Mouse (Mus musculus): ENCODE measurements at regions not wholly inside any gene's neighbourhood (a gene's known extent, or its start where the extent isn't known, plus 50 kb on each side); places are given as distances from the start of the nearest gene placed in this dataset.

DNA sequence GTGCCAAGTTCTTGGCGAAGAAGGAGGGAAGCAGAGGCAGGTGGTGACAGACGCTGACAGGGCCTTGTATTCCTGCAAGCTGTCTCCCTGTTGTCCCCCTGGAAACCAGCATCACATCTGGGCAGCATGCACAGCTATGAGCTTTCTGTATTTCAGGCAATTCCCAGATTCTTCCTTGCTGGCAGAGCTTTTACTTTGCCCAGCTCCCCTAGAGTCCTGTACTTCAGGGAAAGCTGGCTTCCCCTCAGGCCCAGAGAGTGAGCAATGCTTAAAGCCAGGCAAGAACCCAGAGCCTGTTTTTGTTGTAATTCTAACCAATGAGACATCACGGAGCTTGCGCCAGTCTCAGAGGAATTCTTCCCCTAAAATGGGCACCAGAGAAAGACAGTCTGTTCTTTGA, 238.3 kb upstream of the Gm4791 start:
- Histone ChIP-seq H3K27ac (ENCODE audit: insufficient read depth, low read depth, low read length) (no peak overlapping the region), H3K36me3 (ENCODE audit: control insufficient read depth, insufficient read depth, low read length) (no peaks in the 10 kb centered on the region), H3K4me1 (ENCODE audit: control insufficient read depth, insufficient read depth, insufficient read length, low read length) (no peaks in the 10 kb centered on the region), H3K27me3 (ENCODE audit: control insufficient read depth, insufficient read depth, low read length) (no peaks in the 10 kb centered on the region), H3K4me3 (ENCODE audit: low read depth, low read length) (no peak overlapping the region)
- 73% methylated on average over 4 of the region's 4 CpGs for WGBS
- TF ChIP-seq CTCF (IDR thresholded peaks at IDR 0.05; ENCODE audit: extremely low read depth, insufficient read length, insufficient replicate concordance, low read depth, low read length) (no peak), POLR2A (IDR thresholded peaks at IDR 0.05; ENCODE audit: low read depth, low read length) (no peak)

GRCm38 (mm10) chr9:46757005-46757672, 241.4 kb upstream of the Gm4791 start:
- no peaks in the 10 kb centered on the region for H3K36me3 ChIP-seq (ENCODE audit: control insufficient read depth, insufficient read depth, low read length)
- no peak overlapping the region for H3K27ac ChIP-seq (ENCODE audit: insufficient read depth, low read depth, low read length)
- 74% methylated on average over 6 of the region's 6 CpGs for WGBS

GRCm38 (mm10) chr9:46751981-46752380, 246.6 kb upstream of the Gm4791 start:
- WGBS, result 56% methylated on average over 5 of the region's 5 CpGs
- TF ChIP-seq POLR2A (IDR thresholded peaks at IDR 0.05; ENCODE audit: low read depth, low read length) (no peak), CTCF (IDR thresholded peaks at IDR 0.05; ENCODE audit: extremely low read depth, insufficient read length, insufficient replicate concordance, low read depth, low read length) (no peak)
- Histone ChIP-seq H3K36me3 (ENCODE audit: control insufficient read depth, insufficient read depth, low read length) (no peaks in the 10 kb centered on the region), H3K4me1 (ENCODE audit: control insufficient read depth, insufficient read depth, insufficient read length, low read length) (no peaks in the 10 kb centered on the region), H3K4me3 (ENCODE audit: low read depth, low read length) (no peak overlapping the region), H3K27me3 (ENCODE audit: control insufficient read depth, insufficient read depth, low read length) (no peaks in the 10 kb centered on the region), H3K27ac (ENCODE audit: insufficient read depth, low read depth, low read length) (no peak overlapping the region)

More at GRCm38 (mm10) chr9:46757005-46757672, 241.4 kb upstream of the Gm4791 start:
- no peaks in the 10 kb centered on the region for H3K4me1 ChIP-seq (ENCODE audit: control insufficient read depth, insufficient read depth, insufficient read length, low read length)
- H3K27me3 ChIP-seq (ENCODE audit: control insufficient read depth, insufficient read depth, low read length), result no peaks in the 10 kb centered on the region
- no peak for TF ChIP-seq CTCF (IDR thresholded peaks at IDR 0.05; ENCODE audit: extremely low read depth, insufficient read length, insufficient replicate concordance, low read depth, low read length)
- no peak for TF ChIP-seq POLR2A (IDR thresholded peaks at IDR 0.05; ENCODE audit: low read depth, low read length)
- H3K4me3 ChIP-seq (ENCODE audit: low read depth, low read length), result no peak overlapping the region

GRCm38 (mm10) chr9:46749441-46749840, 249.1 kb upstream of the Gm4791 start:
- Histone ChIP-seq H3K4me3 (ENCODE audit: low read depth, low read length) (no peak overlapping the region), H3K27me3 (ENCODE audit: control insufficient read depth, insufficient read depth, low read length) (no peaks in the 10 kb centered on the region), H3K4me1 (ENCODE audit: control insufficient read depth, insufficient read depth, insufficient read length, low read length) (no peaks in the 10 kb centered on the region), H3K36me3 (ENCODE audit: control insufficient read depth, insufficient read depth, low read length) (no peaks in the 10 kb centered on the region), H3K27ac (ENCODE audit: insufficient read depth, low read depth, low read length) (no peak overlapping the region)
- WGBS, result 82% methylated on average over 6 of the region's 6 CpGs
- TF ChIP-seq CTCF (IDR thresholded peaks at IDR 0.05; ENCODE audit: extremely low read depth, insufficient read length, insufficient replicate concordance, low read depth, low read length), result no peak
- TF ChIP-seq POLR2A (IDR thresholded peaks at IDR 0.05; ENCODE audit: low read depth, low read length), result no peak

GRCm38 (mm10) chr9:46746266-46746665, 252.3 kb upstream of the Gm4791 start:
- no peak overlapping the region for H3K4me3 ChIP-seq (ENCODE audit: low read depth, low read length)
- H3K27ac ChIP-seq (ENCODE audit: insufficient read depth, low read depth, low read length), result no peak overlapping the region
- no peaks in the 10 kb centered on the region for H3K4me1 ChIP-seq (ENCODE audit: control insufficient read depth, insufficient read depth, insufficient read length, low read length)
- TF ChIP-seq POLR2A (IDR thresholded peaks at IDR 0.05; ENCODE audit: low read depth, low read length) (no peak), CTCF (IDR thresholded peaks at IDR 0.05; ENCODE audit: extremely low read depth, insufficient read length, insufficient replicate concordance, low read depth, low read length) (no peak)
- H3K27me3 ChIP-seq (ENCODE audit: control insufficient read depth, insufficient read depth, low read length), result no peaks in the 10 kb centered on the region
- 56% methylated on average over 3 of the region's 3 CpGs for WGBS
- H3K36me3 ChIP-seq (ENCODE audit: control insufficient read depth, insufficient read depth, low read length), result no peaks in the 10 kb centered on the region

- H3K4me1 ChIP-seq (ENCODE audit: control insufficient read depth, insufficient read depth, insufficient read length, low read length), result no peaks in the 10 kb centered on the region
- H3K27ac ChIP-seq (ENCODE audit: insufficient read depth, low read depth, low read length), result no peak overlapping the region
- H3K36me3 ChIP-seq (ENCODE audit: control insufficient read depth, insufficient read depth, low read length), result no peaks in the 10 kb centered on the region
- no peaks in the 10 kb centered on the region for H3K27me3 ChIP-seq (ENCODE audit: control insufficient read depth, insufficient read depth, low read length)
- no peak overlapping the region for H3K4me3 ChIP-seq (ENCODE audit: low read depth, low read length)
- WGBS, result 79% methylated on average over 4 of the region's 4 CpGs
- TF ChIP-seq CTCF (IDR thresholded peaks at IDR 0.05; ENCODE audit: extremely low read depth, insufficient read length, insufficient replicate concordance, low read depth, low read length) (no peak), POLR2A (IDR thresholded peaks at IDR 0.05; ENCODE audit: low read depth, low read length) (no peak)
Observed at GRCm38 (mm10) chr9:46740496-46740895, 258.0 kb upstream of the Gm4791 start.

GRCm38 (mm10) chr9:46739341-46739740, 259.2 kb upstream of the Gm4791 start:
- Histone ChIP-seq H3K36me3 (ENCODE audit: control insufficient read depth, insufficient read depth, low read length) (no peaks in the 10 kb centered on the region), H3K4me1 (ENCODE audit: control insufficient read depth, insufficient read depth, insufficient read length, low read length) (no peaks in the 10 kb centered on the region), H3K4me3 (ENCODE audit: low read depth, low read length) (no peak overlapping the region), H3K27ac (ENCODE audit: insufficient read depth, low read depth, low read length) (no peak overlapping the region), H3K27me3 (ENCODE audit: control insufficient read depth, insufficient read depth, low read length) (no peaks in the 10 kb centered on the region)
- 51% methylated on average over 3 of the region's 3 CpGs for WGBS
- no peak for TF ChIP-seq POLR2A (IDR thresholded peaks at IDR 0.05; ENCODE audit: low read depth, low read length)
- TF ChIP-seq CTCF (IDR thresholded peaks at IDR 0.05; ENCODE audit: extremely low read depth, insufficient read length, insufficient replicate concordance, low read depth, low read length), result no peak

Measured in small intestine, adult 2 months (tissue).